Mouse (Mus musculus) stomach, postnatal 0 days (tissue): Measurements from ENCODE around the gene Igf2bp2. TPM values are rescaled to one million over a fixed set of nuclear protein-coding genes. Genes with fewer than 3 reads are reported as not detected.

ENCODE experiments used
- ATAC-seq: fragments of 200-750 bp; cut with Nextera tagmentation; 2 replicates; pipeline ENCODE4 v1.8.0; 2017; ENCODE audit not compliant: low FRiP score, low TSS enrichment
- DNase-seq: peaks from one replicate; pipeline ENCODE4 v3.0.0-alpha.2; 2016; ENCODE audit warnings: low spot score
- H3K27ac ChIP-seq: fragments of 300-500 bp; sonication (generic); replicated peaks from 2 replicates; pipeline ENCODE4 v1.5.1; 2014; ENCODE audit warnings: mild to moderate bottlenecking, control low read depth
- H3K27me3 ChIP-seq: fragments of 300-500 bp; sonication (generic); 2 replicates; pipeline ENCODE4 v1.6.1; 2014; ENCODE audit warnings: low read length; ENCODE audit not compliant: control insufficient read depth, insufficient read depth
- H3K36me3 ChIP-seq: fragments of 300-500 bp; sonication (generic); 2 replicates; pipeline ENCODE4 v1.6.1; 2014; ENCODE audit warnings: low read length, mixed read lengths; ENCODE audit not compliant: control insufficient read depth, insufficient read depth
- H3K4me1 ChIP-seq: fragments of 300-500 bp; sonication (generic); replicated peaks from 2 replicates; pipeline ENCODE4 v1.6.1; 2014; ENCODE audit warnings: antibody characterized with exemption; ENCODE audit not compliant: control insufficient read depth, insufficient read depth
- H3K4me2 ChIP-seq: fragments of 300-500 bp; sonication (generic); replicated peaks from 2 replicates; pipeline ENCODE4 v1.6.1; 2014; ENCODE audit warnings: low read depth, mild to moderate bottlenecking, control low read depth, moderate library complexity
- H3K4me3 ChIP-seq: fragments of 300-500 bp; sonication (generic); 2 replicates; pipeline ENCODE4 v1.5.1; 2014; ENCODE audit warnings: low read depth, low read length, control low read depth
- H3K9ac ChIP-seq: fragments of 300-500 bp; sonication (generic); 2 replicates; pipeline ENCODE4 v1.6.1; 2014; ENCODE audit warnings: mild to moderate bottlenecking, low read length, control low read depth, mixed read lengths
- H3K9me3 ChIP-seq: fragments of 300-500 bp; sonication (generic); 2 replicates; pipeline ENCODE4 v1.6.1; 2016; ENCODE audit warnings: low read length; ENCODE audit not compliant: control insufficient read depth
- CTCF ChIP-seq: IDR thresholded peaks from 2 replicates; pipeline ENCODE4 v1.5.1; 2016; ENCODE audit warnings: antibody characterized with exemption, low read depth, mild to moderate bottlenecking, moderate library complexity
- EP300 ChIP-seq: optimal IDR thresholded peaks from 2 replicates; pipeline ENCODE3; 2016; ENCODE audit warnings: antibody characterized with exemption
- WGBS: fragments of 180-500 bp; shearing (Covaris S2); extraction: QIAGEN DNeasy Blood & Tissue Kit; methylation state at CpG from one replicate; pipeline ENCODE4 v1.1.7; 2014; 5-methylcytosine and 5-hydroxymethylcytosine counted together
- polyA plus RNA-seq: library from polyadenylated mRNA; unstranded; fragments of >200 nt; fragmentation: Nextera tagmentation; extraction: Ambion mirVana; gene quantifications from 2 replicates; pipeline ENCODE4 v1.2.1, GENCODE M21; 2015

The Igf2bp2 gene
- polyA plus RNA-seq, 1 experiment from 2014 or later = 32.4 TPM

DNA sequence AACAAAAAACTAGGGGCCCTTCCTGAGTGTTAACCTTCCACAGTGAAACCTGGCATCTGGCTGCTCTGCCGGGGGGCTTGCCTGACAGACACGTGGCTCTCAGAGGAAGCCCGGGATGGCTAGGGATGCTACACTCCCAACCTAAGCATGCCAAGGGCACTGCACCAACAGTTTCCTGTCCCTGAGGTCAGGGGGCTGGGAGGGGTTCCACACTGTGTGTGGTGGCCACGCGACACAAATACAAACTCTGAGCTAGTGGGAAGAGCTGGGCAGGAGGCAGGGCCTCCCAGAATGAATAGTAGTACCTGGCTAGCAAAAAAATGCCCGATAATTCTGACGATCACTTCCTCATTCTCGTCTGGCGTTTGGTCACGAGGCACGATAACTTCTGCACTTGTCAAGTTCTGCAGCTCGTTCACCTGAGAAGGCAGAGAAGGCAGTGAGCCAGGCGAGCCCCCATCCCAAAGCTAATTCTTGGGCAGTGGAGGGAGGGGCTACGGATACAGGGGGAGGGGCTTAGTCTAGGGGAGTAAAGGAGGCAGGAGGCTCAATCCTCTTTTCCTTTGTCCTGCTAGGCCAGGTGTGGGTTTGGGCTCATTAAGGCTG is 101.4 kb downstream of the Igf2bp2 start:
- ATAC-seq (peak; percentile 35; the same call in 1 of the 2 replicates), DNase-seq (peak; percentile 39)
- no peak overlapping the region for H3K4me3 ChIP-seq
- no peaks in the 10 kb centered on the region for H3K27me3 ChIP-seq
- no peaks in the 10 kb centered on the region for H3K9me3 ChIP-seq
- no peak overlapping the region for H3K4me2 ChIP-seq
- H3K4me1 ChIP-seq = no peaks in the 10 kb centered on the region
- H3K36me3 ChIP-seq = peaks cover 20% of the 10 kb centered on the region
- TF ChIP-seq EP300 = no peak
- no peak for TF ChIP-seq CTCF
- no peak overlapping the region for H3K27ac ChIP-seq
- H3K9ac ChIP-seq = no peak overlapping the region
- 58% methylated on average over 14 of the region's 14 CpGs for WGBS

DNA sequence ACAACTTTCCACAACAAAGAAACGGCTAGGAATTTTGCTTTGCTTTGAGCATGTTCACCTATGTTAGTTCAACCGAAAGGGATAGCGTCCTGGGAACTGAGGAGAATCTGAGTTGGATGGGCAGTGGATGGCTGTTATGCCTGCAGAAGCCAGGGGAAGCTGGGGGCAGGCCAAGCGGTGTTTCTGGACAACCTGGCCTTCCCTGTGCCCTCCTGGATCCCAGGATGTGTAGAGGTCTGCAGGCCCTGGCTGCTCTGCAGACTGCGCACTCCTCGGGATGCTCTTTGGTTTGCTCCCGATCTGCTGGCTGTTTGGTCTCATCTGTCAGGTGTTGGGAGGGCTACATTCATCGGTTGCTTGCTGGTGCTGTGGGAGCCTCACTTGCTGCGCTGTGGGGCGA is 102.7 kb downstream of the Igf2bp2 start:
- TF ChIP-seq EP300 (no peak), CTCF (no peak)
- no peak for ATAC-seq
- no peak overlapping the region for H3K9ac ChIP-seq
- H3K36me3 ChIP-seq = peaks cover 13% of the 10 kb centered on the region; the same call in 1 of the 2 replicates
- H3K4me2 ChIP-seq = no peak overlapping the region
- 94% methylated on average over 10 of the region's 10 CpGs for WGBS
- H3K27ac ChIP-seq = no peak overlapping the region
- DNase-seq = no peak
- H3K9me3 ChIP-seq = no peaks in the 10 kb centered on the region
- no peak overlapping the region for H3K4me3 ChIP-seq
- H3K4me1 ChIP-seq = no peaks in the 10 kb centered on the region
- H3K27me3 ChIP-seq = no peaks in the 10 kb centered on the region

DNA sequence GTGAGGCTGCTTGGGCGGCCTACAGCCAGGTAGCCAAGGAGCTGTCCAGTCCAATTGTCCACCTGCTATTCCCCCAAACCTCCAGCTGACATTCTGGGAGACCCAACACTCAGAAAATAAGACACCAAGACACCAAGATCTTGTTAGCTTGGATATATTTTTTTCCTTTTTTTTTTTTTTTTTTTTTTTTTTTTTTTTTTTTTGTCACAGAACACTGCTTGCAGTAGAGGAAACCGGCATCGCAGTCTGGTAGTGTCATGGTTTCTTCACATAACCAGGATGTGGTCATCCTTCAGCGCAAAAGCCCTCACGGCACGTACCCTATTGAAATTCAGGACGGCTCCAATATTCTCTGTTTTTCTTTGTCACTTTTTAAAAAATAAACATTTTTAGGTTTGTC is 104.2 kb downstream of the Igf2bp2 start:
- H3K4me2 ChIP-seq = no peak overlapping the region
- H3K27me3 ChIP-seq = no peaks in the 10 kb centered on the region
- TF ChIP-seq CTCF (no peak), EP300 (no peak)
- no peaks in the 10 kb centered on the region for H3K4me1 ChIP-seq
- no peak for ATAC-seq
- no peaks in the 10 kb centered on the region for H3K9me3 ChIP-seq
- no peak overlapping the region for H3K4me3 ChIP-seq
- no peak for DNase-seq
- H3K36me3 ChIP-seq = peaks cover 9% of the 10 kb centered on the region; the same call in 1 of the 2 replicates
- H3K9ac ChIP-seq = no peak overlapping the region
- no peak overlapping the region for H3K27ac ChIP-seq
- 91% methylated on average over 7 of the region's 7 CpGs for WGBS

DNA sequence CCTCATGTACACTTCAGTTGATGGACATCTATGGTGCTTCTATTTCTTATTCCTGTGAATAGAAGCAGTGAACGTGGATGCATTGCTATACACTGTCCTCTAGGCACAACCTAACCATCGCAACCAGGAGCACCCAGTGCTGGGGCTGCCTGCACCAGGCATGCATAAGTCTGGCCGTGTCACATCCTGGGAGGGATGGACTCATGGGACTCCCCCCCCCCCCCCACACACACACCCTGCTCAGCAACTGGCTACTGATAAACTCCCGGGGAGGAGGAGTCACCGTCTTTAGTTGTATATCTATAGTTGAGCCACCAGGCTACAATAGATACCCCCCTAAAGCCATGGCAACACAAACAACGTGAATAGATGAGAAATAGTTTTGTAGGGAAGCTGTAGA is 105.6 kb downstream of the Igf2bp2 start:
- Histone ChIP-seq H3K36me3 (peaks cover 9% of the 10 kb centered on the region; the same call in 1 of the 2 replicates), H3K27me3 (no peaks in the 10 kb centered on the region), H3K9ac (no peak overlapping the region), H3K9me3 (no peaks in the 10 kb centered on the region), H3K27ac (no peak overlapping the region), H3K4me2 (no peak overlapping the region), H3K4me1 (no peaks in the 10 kb centered on the region), H3K4me3 (no peak overlapping the region)
- no peak for DNase-seq
- 71% methylated on average over 6 of the region's 6 CpGs for WGBS
- ATAC-seq = no peak; the same call in 1 of the 2 replicates
- no peak for TF ChIP-seq EP300
- no peak for TF ChIP-seq CTCF

DNA sequence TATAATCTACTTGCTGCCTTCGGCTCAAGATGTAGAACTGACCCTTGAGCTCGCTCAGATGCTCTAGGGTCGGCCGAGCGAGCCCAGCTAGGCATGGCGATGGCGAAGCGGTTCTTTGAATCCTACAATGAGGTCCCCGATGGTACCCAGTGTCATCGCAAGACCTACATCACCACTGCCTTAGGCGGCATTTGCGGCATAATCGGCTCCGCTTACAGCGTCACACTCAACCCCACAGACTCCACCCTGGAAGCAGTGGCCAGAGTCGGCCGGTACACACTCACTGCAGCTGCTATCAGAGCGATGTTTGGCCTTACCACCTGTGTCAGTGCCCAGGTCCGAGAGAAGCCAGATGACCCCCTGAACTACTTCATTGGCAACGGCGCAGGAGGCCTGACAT is 109.7 kb downstream of the Igf2bp2 start:
- H3K27ac ChIP-seq = no peak overlapping the region
- 94% methylated on average over 21 of the region's 21 CpGs for WGBS
- 0 out of 2 replicates have a peak, but pooled peaks cover 2% of the 10 kb centered on the region for H3K36me3 ChIP-seq
- DNase-seq (no peak), ATAC-seq (no peak)
- no peak overlapping the region for H3K4me2 ChIP-seq
- H3K27me3 ChIP-seq = no peaks in the 10 kb centered on the region
- no peaks in the 10 kb centered on the region for H3K9me3 ChIP-seq
- no peaks in the 10 kb centered on the region for H3K4me1 ChIP-seq
- no peak for TF ChIP-seq EP300
- TF ChIP-seq CTCF = no peak
- no peak overlapping the region for H3K4me3 ChIP-seq
- no peak overlapping the region for H3K9ac ChIP-seq

DNA sequence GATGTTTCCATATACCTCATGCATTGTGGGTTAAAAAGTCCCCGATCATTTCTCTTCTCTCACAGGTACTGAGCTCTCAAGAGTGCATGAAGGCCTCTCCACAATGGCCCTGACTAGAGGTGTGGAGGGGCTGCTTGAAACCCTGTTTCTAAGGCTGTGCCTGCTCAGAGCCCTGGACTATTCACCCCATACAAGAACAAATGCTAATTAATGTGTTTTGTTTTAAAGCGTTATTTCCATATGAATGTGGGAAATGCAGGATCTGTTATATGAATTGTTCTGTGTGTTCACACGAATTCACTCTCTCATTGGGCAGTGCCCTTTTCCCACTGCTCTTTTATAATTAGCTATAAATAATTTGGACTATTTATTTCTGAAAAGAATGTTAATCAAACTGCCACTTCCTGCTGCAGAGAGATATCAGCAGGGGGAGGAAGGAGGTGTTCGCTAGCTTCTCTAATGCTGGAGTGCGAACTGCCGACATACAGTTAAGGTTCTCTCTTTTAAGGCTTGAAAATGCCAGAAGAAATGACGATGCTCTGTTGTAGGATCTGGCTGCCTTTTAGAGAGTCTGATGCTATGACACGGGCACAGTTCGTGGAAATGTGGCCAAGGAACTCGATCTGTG is 116.2 kb downstream of the Igf2bp2 start:
- DNase-seq (no peak), ATAC-seq (no peak)
- no peak overlapping the region for H3K27ac ChIP-seq
- no peaks in the 10 kb centered on the region for H3K4me1 ChIP-seq
- H3K27me3 ChIP-seq = no peaks in the 10 kb centered on the region
- peaks cover 6% of the 10 kb centered on the region; the same call in 1 of the 2 replicates for H3K36me3 ChIP-seq
- H3K9me3 ChIP-seq = no peaks in the 10 kb centered on the region
- 87% methylated on average over 10 of the region's 10 CpGs for WGBS
- H3K9ac ChIP-seq = no peak overlapping the region
- TF ChIP-seq EP300 (no peak), CTCF (no peak)
- no peak overlapping the region for H3K4me3 ChIP-seq
- H3K4me2 ChIP-seq = no peak overlapping the region
